ENCODE assay signal across 15 mouse cellular contexts in genomic region chr10:77341059-77341458, GRCm38 (mm10).
DNase-seq lines count a peak whose midpoint lies in the region; ATAC-seq and TF ChIP-seq lines count a peak whose summit lies in the region.
"Had no signal": no experiment of that assay in that cellular context is flagged by ENCODE, and none has a peak within 500 bp of the region (broad histone marks: within the 10 kb centered on the region; RNA-seq: fewer than 3 reads in every experiment).

No protein-coding gene starts in this region.

- 91% methylated on average over 4 of the region's 4 CpGs for WGBS in midbrain, embryonic 11.5 days
- WGBS in midbrain, postnatal 0 days, result 87% methylated on average over 4 of the region's 4 CpGs

- H3K36me3 ChIP-seq in midbrain, embryonic 11.5 days (ENCODE audit: control insufficient read depth, insufficient read depth, low read length), result no peaks in the 10 kb centered on the region
- H3K36me3 ChIP-seq in midbrain, postnatal 0 days (ENCODE audit: insufficient read depth, low read length), result no peaks in the 10 kb centered on the region
- H3K36me3 ChIP-seq: embryonic facial prominence, embryonic 10.5 days; embryonic facial prominence, embryonic 12.5 days; forebrain, embryonic 12.5 days had no signal

- ATAC-seq in frontal cortex, adult (ENCODE audit: low TSS enrichment), result peak; percentile 60
- no peak for ATAC-seq in midbrain, embryonic 11.5 days (ENCODE audit: low FRiP score)
- no peak for ATAC-seq in midbrain, postnatal 0 days (ENCODE audit: low FRiP score)
- ATAC-seq: forebrain, embryonic 14.5 days; forebrain, embryonic 16.5 days had no signal

- peaks cover 8% of the 10 kb centered on the region; the same call in 1 of the 2 replicates for H3K4me1 ChIP-seq in midbrain, embryonic 11.5 days (ENCODE audit: control insufficient read depth, insufficient read depth, low read length)
- H3K4me1 ChIP-seq in midbrain, postnatal 0 days (ENCODE audit: insufficient read depth, low read length), result peaks cover 6% of the 10 kb centered on the region; the same call in 1 of the 2 replicates

- H3K27me3 ChIP-seq in midbrain, embryonic 11.5 days (ENCODE audit: control insufficient read depth, insufficient read depth, low read length), result no peaks in the 10 kb centered on the region
- H3K27me3 ChIP-seq in midbrain, postnatal 0 days (ENCODE audit: insufficient read depth, low read length), result no peaks in the 10 kb centered on the region

- no peak overlapping the region for H3K4me2 ChIP-seq in midbrain, embryonic 11.5 days
- no peak overlapping the region for H3K4me2 ChIP-seq in midbrain, postnatal 0 days (ENCODE audit: low read depth, low read length, poor library complexity, severe bottlenecking)

- H3K27ac ChIP-seq in midbrain, embryonic 11.5 days (ENCODE audit: low read depth, low read length), result no peak overlapping the region
- no peak overlapping the region for H3K27ac ChIP-seq in midbrain, postnatal 0 days (ENCODE audit: low read depth, low read length)
- H3K27ac ChIP-seq: embryonic facial prominence, embryonic 10.5 days; embryonic facial prominence, embryonic 12.5 days; forebrain, embryonic 12.5 days had no signal

- no peak for TF ChIP-seq CTCF in midbrain, postnatal 0 days (IDR thresholded peaks at IDR 0.05)

- no peak for DNase-seq in frontal cortex, postnatal 10 days (ENCODE audit: low spot score in 2 of 2)
- DNase-seq in midbrain, embryonic 11.5 days (ENCODE audit: low spot score, missing footprints), result peak; percentile 76
- no peak for DNase-seq in midbrain, postnatal 0 days (ENCODE audit: low spot score)
- peak; percentile 50 for DNase-seq in telencephalon, adult 2 months (ENCODE audit: low read depth, low spot score)
- DNase-seq in adrenal gland, postnatal 25 days, result no peak
- DNase-seq: adrenal gland, adult 8-10 months; adrenal gland, postnatal 14 days; cerebellum, adult 9-10 months; cerebellum, postnatal 10 days had no signal

- no peak overlapping the region for H3K4me3 ChIP-seq in midbrain, embryonic 11.5 days (ENCODE audit: low read depth, low read length)
- no peak overlapping the region for H3K4me3 ChIP-seq in midbrain, postnatal 0 days (ENCODE audit: low read depth, low read length)
- H3K4me3 ChIP-seq: embryonic facial prominence, embryonic 10.5 days; embryonic facial prominence, embryonic 12.5 days; forebrain, embryonic 12.5 days had no signal

- H3K9ac ChIP-seq in midbrain, embryonic 11.5 days (ENCODE audit: low read length), result no peak overlapping the region
- H3K9ac ChIP-seq in midbrain, postnatal 0 days (replicated peaks; ENCODE audit: low read length, poor library complexity, severe bottlenecking), result no peak overlapping the region
- H3K9ac ChIP-seq: embryonic facial prominence, embryonic 12.5 days; forebrain, embryonic 12.5 days had no signal

- no peaks in the 10 kb centered on the region for H3K9me3 ChIP-seq in midbrain, embryonic 11.5 days (ENCODE audit: control insufficient read depth, low read length)
- H3K9me3 ChIP-seq in midbrain, postnatal 0 days (ENCODE audit: low read length), result no peaks in the 10 kb centered on the region
- H3K9me3 ChIP-seq: embryonic facial prominence, embryonic 10.5 days; embryonic facial prominence, embryonic 12.5 days; forebrain, embryonic 12.5 days had no signal

Comparison
In these comparisons a context has a peak if more than half of its experiments do, and no peak if none do; other contexts are left out.
1. DNase-seq: peak in midbrain, embryonic 11.5 days (single experiment) and telencephalon, adult 2 months (single experiment); none in frontal cortex, postnatal 10 days (0 of 2), midbrain, postnatal 0 days (single experiment) and adrenal gland, postnatal 25 days (single experiment).